Mouse (Mus musculus): ENCODE results near the gene Pkig.

Pkig gene

DNA sequence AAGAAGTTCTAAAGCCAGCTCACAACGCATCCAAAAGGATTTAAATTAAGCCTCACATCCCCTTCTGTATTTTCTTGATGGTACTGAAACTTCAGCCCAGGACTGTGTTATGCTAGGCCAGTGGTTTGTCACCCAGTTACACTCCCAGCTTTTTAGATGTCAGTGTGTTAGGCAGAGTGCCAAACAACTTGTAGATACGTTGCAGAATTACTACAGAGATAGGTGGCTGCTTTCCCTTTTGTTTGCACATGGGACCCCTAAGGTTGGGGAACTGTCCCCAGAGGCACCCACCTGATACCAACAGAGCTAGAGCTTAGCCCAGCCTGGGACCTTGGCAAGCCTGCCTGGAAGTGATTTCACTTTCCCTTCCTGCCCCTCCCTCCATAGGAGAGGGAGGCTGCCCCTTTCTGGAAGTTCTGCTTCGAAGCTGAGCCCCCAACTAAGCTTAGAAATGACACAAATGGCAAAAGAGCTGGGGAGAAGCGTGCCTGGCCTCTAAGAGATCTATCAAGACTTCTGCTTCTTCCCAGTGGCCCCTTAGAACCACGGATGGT, 52.5 kb downstream of the Pkig start:
- DNase-seq (ENCODE audit: low spot score in 2 of 2): peak in 1 of 2 experiments; percentile 16

DNA sequence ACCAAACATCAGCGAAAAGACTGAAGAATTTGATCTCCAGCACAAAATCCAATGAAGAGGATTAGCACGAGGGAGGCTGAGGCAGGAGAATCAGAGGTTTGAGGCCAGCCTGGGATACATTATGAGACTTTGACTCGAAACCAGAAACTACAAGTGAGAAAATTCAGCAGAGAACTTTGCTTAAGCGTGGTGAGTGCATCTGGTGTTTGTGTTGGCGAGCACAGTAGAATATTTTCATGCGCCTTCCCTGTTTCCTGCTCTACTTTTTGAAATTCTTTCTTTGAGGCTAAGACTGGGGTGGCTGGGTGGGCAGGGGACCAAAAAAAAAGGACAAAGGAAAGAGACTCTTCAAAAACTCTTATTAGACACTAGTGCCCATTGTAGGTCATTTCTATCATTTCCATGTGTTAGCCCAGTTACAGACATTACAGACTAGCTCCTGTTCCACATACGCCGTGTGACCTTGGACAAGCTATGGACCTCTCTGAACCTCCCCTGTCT, 53.2 kb downstream of the Pkig start:
- no peak for DNase-seq (ENCODE audit: low spot score in 2 of 2)

DNA sequence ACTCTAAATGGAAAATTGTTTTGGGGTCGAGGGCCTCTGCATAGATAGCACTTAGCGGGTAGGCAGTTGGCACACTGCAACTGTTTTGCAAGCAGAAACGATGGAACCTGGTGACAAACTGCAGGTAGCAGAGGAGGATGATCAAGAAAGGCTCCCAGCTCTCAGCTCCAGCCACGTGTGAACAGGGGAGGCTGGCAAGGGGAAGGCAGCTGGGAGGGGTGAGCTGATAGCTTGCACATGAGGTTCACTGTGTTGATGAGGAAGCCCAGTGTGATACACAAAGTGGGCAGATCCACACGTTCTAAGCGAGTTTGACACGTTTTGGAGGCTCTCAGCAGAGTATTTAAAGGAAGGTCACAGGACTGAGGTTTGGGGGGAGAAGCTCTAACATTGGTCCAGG, 54.3 kb downstream of the Pkig start:
- peak; percentile 51 to 55 for DNase-seq (ENCODE audit: low spot score in 2 of 2)

DNA sequence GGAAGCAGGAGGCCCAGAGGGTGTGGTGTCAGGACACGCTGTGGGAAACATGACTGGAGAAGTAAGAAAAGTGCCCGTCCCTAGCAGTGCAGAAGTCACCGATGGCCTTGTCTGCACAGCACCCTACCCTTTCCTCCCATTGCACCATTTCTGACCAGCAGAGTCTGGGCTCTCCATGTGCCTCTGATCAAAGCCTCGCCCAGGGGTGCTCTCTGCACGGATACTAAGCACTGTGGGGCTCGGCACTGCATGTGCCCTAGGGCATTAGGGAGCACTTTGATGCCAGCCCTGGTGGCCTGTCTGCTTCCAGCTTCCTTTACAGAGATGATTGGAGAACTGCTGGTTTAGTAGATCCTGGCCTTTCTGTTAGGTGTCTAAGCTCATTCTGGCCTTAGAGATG, 54.7 kb downstream of the Pkig start:
- no peak for DNase-seq (ENCODE audit: low spot score in 2 of 2)

DNA sequence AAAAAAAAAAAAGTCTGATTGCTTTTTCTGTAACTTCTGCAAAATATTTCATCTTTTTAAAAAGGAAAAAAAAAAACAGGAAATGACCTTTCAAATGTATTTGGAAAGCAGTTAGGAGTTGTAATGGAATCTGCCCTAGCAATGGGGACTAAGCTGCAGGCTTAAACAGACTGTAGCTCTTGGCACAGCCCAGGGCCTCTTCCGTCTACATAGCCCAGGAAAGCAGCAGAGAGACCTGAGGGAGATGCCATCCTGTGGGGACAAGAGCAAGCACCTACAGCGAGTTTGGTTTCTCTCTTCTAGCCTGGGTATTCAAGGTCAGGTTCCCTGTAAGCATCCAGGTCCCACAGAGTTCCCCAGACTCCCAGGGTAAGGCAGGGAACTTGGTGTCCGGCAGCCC, 55.2 kb downstream of the Pkig start:
- peak in 1 of 2 experiments; percentile 30 for DNase-seq (ENCODE audit: low spot score in 2 of 2)

DNA sequence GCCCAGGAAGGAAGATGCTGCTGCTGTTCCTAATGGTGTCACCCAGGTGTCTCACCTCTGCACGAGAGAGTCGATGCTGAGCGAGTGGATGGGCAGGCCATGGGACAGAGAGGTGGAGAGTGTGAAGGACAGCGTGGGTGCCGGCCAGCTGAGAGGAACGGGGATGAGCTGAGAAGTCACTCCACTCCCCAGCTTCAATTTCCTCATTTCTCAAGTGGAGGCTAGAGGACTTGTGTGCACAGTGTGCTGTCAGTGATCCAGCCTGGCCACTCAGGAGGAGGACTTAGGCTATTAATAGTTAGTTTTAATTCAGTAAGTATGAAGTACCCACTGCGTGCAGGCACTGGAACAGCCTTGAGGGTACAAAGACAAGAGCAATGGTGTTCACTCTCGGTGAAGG, 58.3 kb downstream of the Pkig start:
- peak; percentile 40 to 41 for DNase-seq (ENCODE audit: low spot score in 2 of 2)

GRCm38 (mm10) chr2:163716853-163717252, 58.7 kb downstream of the Pkig start:
- DNase-seq (ENCODE audit: low spot score in 2 of 2): no peak

GRCm38 (mm10) chr2:163718526-163718925, 60.3 kb downstream of the Pkig start:
- DNase-seq (ENCODE audit: low spot score in 2 of 2): no peak

DNA sequence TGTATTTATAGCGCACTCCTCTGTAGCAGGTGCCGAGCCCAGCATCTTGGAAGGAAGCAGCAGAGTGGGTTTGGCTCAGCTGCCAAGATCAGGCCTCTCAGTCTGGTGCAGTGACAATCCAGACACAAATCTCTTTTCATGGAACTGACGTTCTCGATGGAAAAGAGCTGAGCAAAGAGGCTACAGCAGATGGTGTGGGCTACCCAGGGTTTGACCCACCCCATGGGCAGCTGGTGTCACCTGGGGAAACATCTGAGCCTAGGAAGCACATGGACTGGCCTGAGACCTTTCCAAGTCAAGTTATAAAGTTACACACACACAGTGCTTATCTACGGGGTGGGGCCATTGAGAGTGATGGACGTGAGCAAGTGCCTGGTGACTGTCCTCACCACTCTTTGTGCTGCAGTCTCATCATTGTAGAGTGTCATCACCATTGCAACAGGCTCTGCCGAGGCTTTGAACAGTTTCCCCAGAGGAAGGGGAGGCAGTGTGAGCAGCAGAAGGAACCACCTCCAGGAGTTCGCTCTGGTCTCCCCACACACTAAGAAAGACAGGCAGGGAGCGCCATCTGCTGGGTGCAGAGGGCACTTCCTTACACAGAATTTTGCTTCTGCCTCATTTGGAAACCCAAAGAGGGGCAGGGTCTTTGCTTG, 60.9 kb downstream of the Pkig start:
- peak; percentile 76 to 83 for DNase-seq (ENCODE audit: low spot score in 2 of 2)

- no peak for DNase-seq (ENCODE audit: low spot score in 2 of 2)
These were observed 61.4 kb downstream of the Pkig start for GRCm38 (mm10) chr2:163719616-163720015.

- no peak for DNase-seq (ENCODE audit: low spot score in 2 of 2)
These were observed 64.4 kb downstream of the Pkig start for GRCm38 (mm10) chr2:163722550-163722949.

GRCm38 (mm10) chr2:163726766-163727393, 68.7 kb downstream of the Pkig start:
- DNase-seq (ENCODE audit: low spot score in 2 of 2): no peak

DNA sequence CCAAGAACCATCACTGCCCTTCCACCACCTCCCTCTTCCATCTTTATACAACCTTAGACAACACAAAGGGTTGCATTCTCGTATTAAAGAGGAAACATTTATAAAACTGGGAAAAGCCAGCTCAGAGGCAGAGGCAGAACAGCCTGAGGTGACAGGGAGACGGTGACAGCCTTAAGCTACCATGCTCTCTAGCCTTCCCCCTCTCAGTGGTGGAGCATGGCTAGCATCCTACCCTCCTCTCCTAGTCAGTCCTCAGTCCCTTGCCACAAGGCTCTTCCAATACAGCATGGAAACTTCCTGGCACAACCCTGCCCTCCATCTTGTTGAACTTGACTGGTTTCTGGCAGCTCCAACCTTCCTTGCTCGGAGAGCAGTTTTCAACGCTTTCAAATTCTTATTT, 70.1 kb downstream of the Pkig start:
- DNase-seq (ENCODE audit: low spot score in 2 of 2): no peak

DNA sequence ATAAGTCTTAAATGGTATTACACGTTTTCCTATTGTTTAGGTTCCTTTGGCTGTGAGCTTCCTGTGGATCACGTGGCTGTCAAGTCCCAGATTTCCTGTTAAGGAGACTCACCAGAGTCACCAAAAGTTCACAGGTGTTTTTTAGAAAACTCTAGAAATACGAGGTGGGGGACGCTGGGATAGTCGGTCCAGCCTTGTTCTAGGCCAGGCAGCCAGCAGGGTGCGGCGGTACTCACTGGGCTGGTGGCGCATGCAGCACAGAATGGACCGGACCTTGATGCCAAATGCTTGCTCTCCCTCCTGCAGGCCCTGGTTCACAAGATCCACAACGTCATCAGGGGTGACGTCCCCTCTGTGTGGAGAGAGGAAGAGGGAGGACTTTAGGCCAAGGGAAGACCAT, 73.8 kb downstream of the Pkig start:
- no peak for DNase-seq (ENCODE audit: low spot score in 2 of 2)

GRCm38 (mm10) chr2:163735163-163735562, 77.0 kb downstream of the Pkig start:
- DNase-seq (ENCODE audit: low spot score in 2 of 2): no peak

DNA sequence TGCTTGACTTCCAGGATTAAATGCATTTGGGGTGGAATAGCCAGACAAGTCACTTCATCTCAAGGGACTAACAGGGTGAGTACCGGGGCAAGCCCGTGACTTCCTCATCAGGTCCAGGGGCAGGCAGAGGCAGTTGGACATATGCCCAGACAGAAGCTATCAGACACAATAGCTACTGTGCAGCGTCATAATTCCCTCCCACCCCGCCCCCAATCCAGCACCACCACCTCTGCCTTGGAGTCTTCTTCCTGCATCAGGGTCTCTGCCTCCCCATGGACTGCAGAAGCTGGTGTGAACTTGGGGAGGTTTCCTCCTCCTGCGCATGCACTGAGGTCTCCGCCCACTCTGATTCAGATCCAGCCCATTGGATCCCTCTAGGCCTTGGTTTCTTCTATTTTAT, 77.8 kb downstream of the Pkig start:
- DNase-seq (ENCODE audit: low spot score in 2 of 2): peak in 1 of 2 experiments; percentile 22

DNA sequence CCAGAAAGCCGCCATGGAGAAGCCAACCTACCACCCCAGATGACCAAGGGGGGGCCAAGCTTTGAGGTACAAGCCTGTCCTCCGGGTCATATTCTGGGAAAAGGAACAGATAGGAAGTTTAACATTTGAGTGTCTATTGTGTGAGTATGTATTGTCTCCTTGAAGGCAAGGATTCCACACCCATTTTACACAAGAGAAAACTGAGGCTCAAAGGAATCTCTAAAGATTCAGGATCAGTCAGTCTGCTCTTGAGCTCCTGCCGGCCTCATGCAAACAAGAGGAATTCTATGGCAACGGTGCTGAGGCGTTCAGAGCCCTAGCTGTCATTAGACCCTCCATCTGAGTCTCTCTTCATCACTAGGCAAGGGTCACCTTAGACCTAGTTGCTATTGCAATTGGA, 84.5 kb downstream of the Pkig start:
- DNase-seq (ENCODE audit: low spot score in 2 of 2): no peak

- no peak for DNase-seq (ENCODE audit: low spot score in 2 of 2)
These were observed 85.2 kb downstream of the Pkig start for GRCm38 (mm10) chr2:163743357-163743756.

DNA sequence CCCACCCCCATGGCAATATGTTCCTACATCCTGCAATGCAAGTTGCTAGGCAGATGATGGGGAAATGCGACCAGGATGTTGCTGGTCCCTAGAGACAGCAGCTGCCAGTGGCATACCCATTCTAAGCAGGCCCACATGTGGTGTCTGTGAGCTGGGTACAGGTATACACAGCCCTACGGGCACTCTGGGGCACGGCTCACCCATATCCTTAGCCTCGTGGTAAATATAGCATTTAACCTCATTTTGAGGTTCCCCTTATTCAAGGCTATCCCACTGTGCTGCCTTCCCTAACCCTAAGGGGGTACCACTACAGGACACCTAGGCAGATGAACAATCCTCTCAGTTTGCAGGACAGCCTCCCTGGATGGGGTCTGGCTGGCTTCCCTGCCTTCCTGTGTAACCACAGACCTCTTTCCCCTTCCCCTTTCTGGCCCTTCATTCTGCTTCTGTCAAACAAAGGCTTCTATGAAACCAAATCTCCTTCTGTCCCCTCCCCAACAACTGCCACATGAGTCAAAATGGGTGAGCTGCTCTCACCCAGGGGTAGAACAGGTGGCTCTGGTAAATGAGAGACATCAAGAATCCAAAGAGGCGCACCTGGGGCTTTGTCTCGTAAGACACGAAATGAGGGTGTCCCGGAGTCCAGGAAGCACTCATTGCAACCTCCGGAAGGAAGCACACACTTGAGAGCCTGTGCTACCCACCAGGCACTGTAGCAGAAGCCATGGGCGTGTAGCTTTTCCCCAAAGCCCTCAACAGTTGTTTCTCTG, 86.8 kb downstream of the Pkig start:
- peak; percentile 39 to 42 for DNase-seq (ENCODE audit: low spot score in 2 of 2)

- DNase-seq (ENCODE audit: low spot score in 2 of 2): peak; percentile 52 to 54
These were observed 91.7 kb downstream of the Pkig start, which contains the start of gene Ada for GRCm38 (mm10) chr2:163749647-163750611. Gene Ada (minus strand): TSS chr2:163750239.

DNA sequence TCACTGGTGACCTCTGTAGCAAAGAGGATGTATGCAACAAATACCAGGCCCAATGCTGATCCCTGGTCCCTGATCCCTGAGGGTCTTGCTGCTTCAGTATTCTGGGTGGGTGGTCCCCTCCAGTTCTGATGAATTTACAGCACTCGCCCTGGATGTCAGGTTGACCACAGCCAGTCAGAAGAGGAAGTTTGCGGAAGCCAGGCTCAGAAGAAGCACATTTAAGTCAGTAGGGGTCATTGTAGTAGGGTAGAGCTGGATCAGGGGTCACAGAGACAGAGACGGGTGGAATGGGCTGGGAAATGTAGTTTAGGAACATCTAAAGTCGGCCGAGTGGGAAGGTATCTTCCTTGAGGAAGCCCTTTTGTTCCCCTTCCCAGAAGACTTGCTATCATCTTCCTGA, 96.0 kb downstream of the Pkig start:
- no peak for DNase-seq (ENCODE audit: low spot score in 2 of 2)

All from spleen, postnatal 36 days (tissue).